Mouse (Mus musculus): ENCODE data around the gene Bex6.

DNA sequence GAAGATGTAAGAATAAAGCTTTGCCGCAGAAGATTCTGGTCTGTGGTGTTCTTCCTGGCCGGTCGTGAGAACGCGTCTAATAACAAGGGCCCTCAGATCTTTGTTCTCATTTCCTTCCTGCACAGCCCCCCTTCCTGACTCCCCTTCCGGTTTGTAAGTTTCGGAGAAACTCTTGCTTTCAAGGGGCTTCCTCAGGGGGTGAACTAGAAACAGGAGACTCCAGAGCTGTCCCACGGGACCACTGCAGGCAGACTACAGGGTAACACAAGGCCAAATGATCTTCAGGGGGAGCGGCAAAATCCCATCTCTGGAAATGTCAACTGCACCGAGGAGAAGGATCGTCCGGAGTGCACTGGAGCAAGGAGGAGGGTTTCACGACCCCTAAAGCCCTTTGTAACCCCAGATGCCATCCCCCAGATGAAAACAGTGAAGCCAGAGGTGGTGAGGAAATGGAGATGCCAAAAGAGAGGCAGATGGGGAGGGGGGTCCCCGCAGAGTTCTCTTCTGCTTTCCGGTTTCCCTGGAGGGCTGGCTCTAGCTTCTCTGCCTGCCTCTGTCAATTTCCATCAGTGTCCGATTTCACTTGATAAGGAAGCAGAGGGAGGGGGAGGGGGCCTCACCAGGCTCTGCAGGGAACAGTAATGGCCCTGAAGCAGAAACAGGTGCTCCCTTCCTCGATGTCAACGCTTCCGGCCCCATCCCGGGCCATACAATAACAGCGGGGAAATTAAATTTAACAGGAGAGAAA, 20.8 kb downstream of the Bex6 start:
- TF ChIP-seq CTCF (IDR thresholded peaks at IDR 0.05; ENCODE audit: low read depth, low read length) (no peak), POLR2A (IDR thresholded peaks at IDR 0.05; ENCODE audit: extremely low read depth, insufficient read depth, low read length) (no peak)
